Comparison of ENCODE assay signal across 9 mouse cellular contexts in genomic region chr14:19584804-19585667, GRCm38 (mm10). TPM values are rescaled to one million over a fixed set of nuclear protein-coding genes. Genes with fewer than 3 reads are reported as not detected.
DNase-seq lines count a peak whose midpoint lies in the region; ATAC-seq and TF ChIP-seq lines count a peak whose summit lies in the region.
"Not testable (repeated sequence)": the region's sequence is repeated elsewhere in the genome, so short reads cannot be mapped to it uniquely, and the experiment has no call there.
"Had no signal": no experiment of that assay in that cellular context is flagged by ENCODE, and none has a peak within 500 bp of the region (broad histone marks: within the 10 kb centered on the region; RNA-seq: fewer than 3 reads in every experiment).

TSS of gene Gm2237 (minus strand) at chr14:19585135.

- not testable (repeated sequence) for H3K79me2 ChIP-seq in liver, adult 2 months (ENCODE audit: control insufficient read depth, insufficient read depth, low read length)

- H3K27me3 ChIP-seq in forebrain, embryonic 15.5 days; kidney, embryonic 15.5 days; liver, adult 2 months (ENCODE audit: control insufficient read depth, insufficient read depth, low read length); midbrain, embryonic 15.5 days (replicated peaks); stomach, embryonic 14.5 days (ENCODE audit: control insufficient read depth, insufficient read depth, low read length): not testable (repeated sequence)

- peak; percentile 22 for DNase-seq in A20 (ENCODE audit: low read depth, low spot score)
- peak; percentile 42 to 48 for DNase-seq in heart, postnatal 10 days
- not testable (repeated sequence) for DNase-seq in liver, adult 2 months (ENCODE audit: extremely low read depth, low read depth, low spot score)

- 0% methylated on average over 22 of the region's 62 CpGs for WGBS in forebrain, embryonic 15.5 days
- 2% methylated on average over 16 of the region's 62 CpGs for WGBS in kidney, embryonic 15.5 days
- WGBS in liver, adult 2 months = 1% methylated on average over 30 of the region's 62 CpGs
- WGBS in midbrain, embryonic 15.5 days = under 1% methylated on average over 31 of the region's 62 CpGs
- 0% methylated on average over 15 of the region's 62 CpGs for WGBS in stomach, embryonic 14.5 days

- ATAC-seq in forebrain, embryonic 15.5 days (replicated peaks); kidney, embryonic 15.5 days (replicated peaks; ENCODE audit: low FRiP score); midbrain, embryonic 15.5 days (replicated peaks); stomach, embryonic 14.5 days (ENCODE audit: insufficient number of reproducible peaks, insufficient read depth, low FRiP score, low read depth): not testable (repeated sequence)

- not testable (repeated sequence) for TF ChIP-seq POLR2A in liver, adult 2 months (IDR thresholded peaks at IDR 0.05; ENCODE audit: extremely low read depth, insufficient read depth, low read length)

- H3K4me2 ChIP-seq in forebrain, embryonic 15.5 days (replicated peaks) = peak within 1 kb of the TSS; percentile 42
- H3K4me2 ChIP-seq in kidney, embryonic 15.5 days = peak within 1 kb of the TSS; percentile 60
- H3K4me2 ChIP-seq in midbrain, embryonic 15.5 days = peak within 1 kb of the TSS; percentile 52
- H3K4me2 ChIP-seq in stomach, embryonic 14.5 days (replicated peaks; ENCODE audit: low read depth, low read length) = peak within 1 kb of the TSS; percentile 27

- peak within 1 kb of the TSS; percentile 30 for H3K4me3 ChIP-seq in brown adipose tissue, adult 24 weeks (ENCODE audit: insufficient read depth, low read depth, low read length)
- peak within 1 kb of the TSS; percentile 50 for H3K4me3 ChIP-seq in forebrain, embryonic 15.5 days
- H3K4me3 ChIP-seq in kidney, embryonic 15.5 days (replicated peaks) = peak within 1 kb of the TSS; percentile 48
- H3K4me3 ChIP-seq in liver, adult 2 months (ENCODE audit: insufficient read depth, low read depth, low read length) = peak within 1 kb of the TSS; percentile 41; the same call in 1 of the 2 replicates
- H3K4me3 ChIP-seq in midbrain, embryonic 15.5 days = peak within 1 kb of the TSS; percentile 47
- peak within 1 kb of the TSS; percentile 38 for H3K4me3 ChIP-seq in stomach, embryonic 14.5 days (ENCODE audit: low read depth, low read length)

- TF ChIP-seq CTCF in liver, adult 2 months (IDR thresholded peaks at IDR 0.05; ENCODE audit: low read depth, low read length) = not testable (repeated sequence)

- 0 out of 2 replicates have a peak within 1 kb of the TSS, but pooled peaks have one; percentile 11 for H3K27ac ChIP-seq in brown adipose tissue, adult 24 weeks (replicated peaks; ENCODE audit: low read depth, low read length)
- not testable (repeated sequence) for H3K27ac ChIP-seq in forebrain, embryonic 15.5 days (replicated peaks); kidney, embryonic 15.5 days; liver, adult 2 months (replicated peaks; ENCODE audit: insufficient read depth, low read depth, low read length); stomach, embryonic 14.5 days (ENCODE audit: low read length)
- H3K27ac ChIP-seq in midbrain, embryonic 15.5 days = peak within 1 kb of the TSS; percentile 70

- not testable (repeated sequence) for H3K9me3 ChIP-seq in forebrain, embryonic 15.5 days; kidney, embryonic 15.5 days (replicated peaks); midbrain, embryonic 15.5 days; stomach, embryonic 14.5 days (ENCODE audit: control insufficient read depth, low read depth, low read length)

- intact Hi-C loops in heart, postnatal 10 days (cut with DNase I) = not testable (repeated sequence)

- not testable (repeated sequence) for H3K4me1 ChIP-seq in brown adipose tissue, adult 24 weeks (ENCODE audit: control insufficient read depth, insufficient read depth, insufficient read length, low read length); forebrain, embryonic 15.5 days; kidney, embryonic 15.5 days; liver, adult 2 months (ENCODE audit: control insufficient read depth, insufficient read depth, low read length); midbrain, embryonic 15.5 days; stomach, embryonic 14.5 days (ENCODE audit: control insufficient read depth, insufficient read depth, low read length)

- H3K36me3 ChIP-seq in forebrain, embryonic 15.5 days; kidney, embryonic 15.5 days; liver, adult 2 months (ENCODE audit: control insufficient read depth, insufficient read depth, low read length); midbrain, embryonic 15.5 days (replicated peaks); stomach, embryonic 14.5 days (ENCODE audit: control insufficient read depth, insufficient read depth, low read length): not testable (repeated sequence)

- peak within 1 kb of the TSS; percentile 54 for H3K9ac ChIP-seq in forebrain, embryonic 15.5 days (replicated peaks)
- H3K9ac ChIP-seq in kidney, embryonic 15.5 days = peak within 1 kb of the TSS; percentile 38; the same call in 1 of the 2 replicates
- H3K9ac ChIP-seq in liver, adult 2 months (ENCODE audit: low read depth, low read length) = not testable (repeated sequence)
- peak within 1 kb of the TSS; percentile 48 for H3K9ac ChIP-seq in midbrain, embryonic 15.5 days
- H3K9ac ChIP-seq in stomach, embryonic 14.5 days (replicated peaks; ENCODE audit: low read depth, low read length) = 0 out of 2 replicates have a peak within 1 kb of the TSS, but pooled peaks have one; percentile 33

RNA-seq across cellular contexts. Expression of gene Gm2237, which starts in this region (rescaled TPM):
- polyA plus RNA-seq in brown adipose tissue, adult 24 weeks (2012; ENCODE audit: insufficient read depth, insufficient read length, missing spikeins) = not detected in 2 replicates
- polyA plus RNA-seq in forebrain, embryonic 15.5 days (2015; fragmentation: Nextera tagmentation; extraction: Ambion mirVana) = 3.9 and 4.0 TPM in 2 replicates
- total RNA-seq in heart, postnatal 10 days (2021) = 1 to 10 TPM; 1.7 to 1.8 TPM
- polyA plus RNA-seq in kidney, embryonic 15.5 days (2015; fragmentation: Nextera tagmentation; extraction: Ambion mirVana) = 1.6 and 2.4 TPM in 2 replicates
- total RNA-seq in liver, adult 2 months (2014; rRNA removed) = 0.07 TPM in 1 of 2 replicates, not detected in the other
- not detected in 2 replicates for polyA plus RNA-seq in liver, adult 2 months (2012; rRNA removed)
- 5.9 and 6.2 TPM in 2 replicates for polyA plus RNA-seq in midbrain, embryonic 15.5 days (2015; fragmentation: Nextera tagmentation; extraction: Ambion mirVana)
- 4.6 and 4.8 TPM in 2 replicates for polyA plus RNA-seq in stomach, embryonic 14.5 days (2014; fragmentation: Nextera tagmentation; extraction: Ambion mirVana)
- polyA plus RNA-seq: G1E had no signal
